Mouse (Mus musculus): Measurements from ENCODE around the gene Catip.

GRCm38 (mm10) chr1:74395290-74395689 is 33.4 kb downstream of the Catip start:
- no peak for TF ChIP-seq CTCF (IDR thresholded peaks at IDR 0.05; ENCODE audit: control insufficient read depth, insufficient read depth, insufficient replicate concordance, low read depth, low read length)
- no peak for TF ChIP-seq POLR2A (IDR thresholded peaks at IDR 0.05; ENCODE audit: control insufficient read depth, low read depth, low read length)

Data from testis, adult 2 months (tissue).